Mouse (Mus musculus): ENCODE results near the gene Zfand4. TPM values are rescaled to one million over a fixed set of nuclear protein-coding genes. Genes with fewer than 3 reads are reported as not detected.

The Zfand4 gene
- polyA plus RNA-seq, 1 experiment from 2014 or later: 10.3 TPM

GRCm38 (mm10) chr6:116262824-116263223 is 1.2 kb upstream of the Zfand4 start:
- DNase-seq (ENCODE audit: low spot score) (no peak), ATAC-seq (no peak)

GRCm38 (mm10) chr6:116264836-116265235 is 814 bp downstream of the Zfand4 start:
- DNase-seq (ENCODE audit: low spot score) (no peak), ATAC-seq (no peak)
- WGBS: 75% methylated on average over 11 of the region's 11 CpGs
- Histone ChIP-seq H3K36me3 (ENCODE audit: control insufficient read depth, insufficient read depth, low read length) (peaks cover 23% of the 10 kb centered on the region), H3K9ac (ENCODE audit: low read length) (peak overlapping the region; percentile 75; the same call in 1 of the 2 replicates), H3K27me3 (replicated peaks; ENCODE audit: control insufficient read depth, insufficient read depth, low read length) (no peaks in the 10 kb centered on the region), H3K4me2 (ENCODE audit: low read length) (peak overlapping the region; percentile 67), H3K9me3 (replicated peaks; ENCODE audit: control insufficient read depth, low read length) (no peaks in the 10 kb centered on the region), H3K27ac (ENCODE audit: low read depth, low read length) (no peak overlapping the region), H3K4me1 (ENCODE audit: control insufficient read depth, insufficient read depth, low read length) (peaks cover 11% of the 10 kb centered on the region; the same call in 1 of the 2 replicates), H3K4me3 (ENCODE audit: low read depth, low read length) (peak overlapping the region; percentile 59)

More at GRCm38 (mm10) chr6:116262824-116263223, 1.2 kb upstream of the Zfand4 start:
- no peaks in the 10 kb centered on the region for H3K9me3 ChIP-seq (replicated peaks; ENCODE audit: control insufficient read depth, low read length)
- H3K4me2 ChIP-seq (ENCODE audit: low read length): no peak overlapping the region
- H3K4me1 ChIP-seq (ENCODE audit: control insufficient read depth, insufficient read depth, low read length): peaks cover 11% of the 10 kb centered on the region; the same call in 1 of the 2 replicates
- H3K27ac ChIP-seq (ENCODE audit: low read depth, low read length): no peak overlapping the region
- H3K36me3 ChIP-seq (ENCODE audit: control insufficient read depth, insufficient read depth, low read length): peaks cover 29% of the 10 kb centered on the region
- H3K4me3 ChIP-seq (ENCODE audit: low read depth, low read length): no peak overlapping the region
- no peak overlapping the region for H3K9ac ChIP-seq (ENCODE audit: low read length)
- WGBS: 97% methylated on average over 1 of the region's 1 CpGs
- H3K27me3 ChIP-seq (replicated peaks; ENCODE audit: control insufficient read depth, insufficient read depth, low read length): no peaks in the 10 kb centered on the region

DNA sequence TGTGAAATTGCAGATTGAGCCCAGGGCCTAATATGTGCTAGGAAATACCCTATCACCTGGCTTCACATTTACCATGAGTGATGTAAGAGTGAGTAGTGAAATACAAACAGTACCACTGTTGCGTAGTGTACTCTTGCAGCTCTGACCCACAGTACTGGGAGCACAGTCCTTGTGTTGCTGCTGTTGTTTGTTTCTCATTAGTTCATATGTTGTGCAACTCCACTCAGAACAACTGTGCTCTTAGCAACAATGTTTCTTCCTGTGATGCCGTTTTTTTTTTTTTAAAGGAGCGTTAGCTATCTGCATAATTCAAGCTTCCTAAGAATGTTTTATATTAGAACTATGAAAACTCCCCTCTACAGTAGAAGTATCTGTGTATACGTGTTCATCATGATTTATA is 1.6 kb downstream of the Zfand4 start:
- Histone ChIP-seq H3K27ac (ENCODE audit: low read depth, low read length) (no peak overlapping the region), H3K9ac (ENCODE audit: low read length) (no peak overlapping the region), H3K27me3 (replicated peaks; ENCODE audit: control insufficient read depth, insufficient read depth, low read length) (no peaks in the 10 kb centered on the region), H3K4me1 (ENCODE audit: control insufficient read depth, insufficient read depth, low read length) (peaks cover 11% of the 10 kb centered on the region; the same call in 1 of the 2 replicates), H3K9me3 (replicated peaks; ENCODE audit: control insufficient read depth, low read length) (no peaks in the 10 kb centered on the region), H3K4me3 (ENCODE audit: low read depth, low read length) (no peak overlapping the region), H3K4me2 (ENCODE audit: low read length) (peak overlapping the region; percentile 67), H3K36me3 (ENCODE audit: control insufficient read depth, insufficient read depth, low read length) (peaks cover 21% of the 10 kb centered on the region)
- 41% methylated on average over 4 of the region's 4 CpGs for WGBS
- DNase-seq (ENCODE audit: low spot score) (no peak), ATAC-seq (no peak)

- H3K4me2 ChIP-seq (ENCODE audit: low read length): peak overlapping the region; percentile 67
- H3K9me3 ChIP-seq (replicated peaks; ENCODE audit: control insufficient read depth, low read length): no peaks in the 10 kb centered on the region
- ATAC-seq (peak; percentile 59), DNase-seq (ENCODE audit: low spot score) (peak; percentile 84)
- no peak overlapping the region for H3K4me3 ChIP-seq (ENCODE audit: low read depth, low read length)
- H3K9ac ChIP-seq (ENCODE audit: low read length): peak overlapping the region; percentile 3; the same call in 1 of the 2 replicates
- H3K4me1 ChIP-seq (ENCODE audit: control insufficient read depth, insufficient read depth, low read length): peaks cover 11% of the 10 kb centered on the region; the same call in 1 of the 2 replicates
- H3K36me3 ChIP-seq (ENCODE audit: control insufficient read depth, insufficient read depth, low read length): peaks cover 13% of the 10 kb centered on the region
- no peaks in the 10 kb centered on the region for H3K27me3 ChIP-seq (replicated peaks; ENCODE audit: control insufficient read depth, insufficient read depth, low read length)
- H3K27ac ChIP-seq (ENCODE audit: low read depth, low read length): peak overlapping the region; percentile 15; the same call in 1 of the 2 replicates
- 14% methylated on average over 11 of the region's 11 CpGs for WGBS
Measured at GRCm38 (mm10) chr6:116266273-116267109, 2.5 kb downstream of the Zfand4 start.

- Histone ChIP-seq H3K4me2 (ENCODE audit: low read length) (no peak overlapping the region), H3K27me3 (replicated peaks; ENCODE audit: control insufficient read depth, insufficient read depth, low read length) (no peaks in the 10 kb centered on the region), H3K4me1 (ENCODE audit: control insufficient read depth, insufficient read depth, low read length) (peaks cover 11% of the 10 kb centered on the region; the same call in 1 of the 2 replicates), H3K9ac (ENCODE audit: low read length) (no peak overlapping the region), H3K27ac (ENCODE audit: low read depth, low read length) (no peak overlapping the region), H3K36me3 (ENCODE audit: control insufficient read depth, insufficient read depth, low read length) (peaks cover 8% of the 10 kb centered on the region), H3K9me3 (replicated peaks; ENCODE audit: control insufficient read depth, low read length) (no peaks in the 10 kb centered on the region), H3K4me3 (ENCODE audit: low read depth, low read length) (no peak overlapping the region)
- ATAC-seq: no peak
- WGBS: 93% methylated on average over 1 of the region's 1 CpGs
- no peak for DNase-seq (ENCODE audit: low spot score)
Measured at GRCm38 (mm10) chr6:116267110-116267423, 3.0 kb downstream of the Zfand4 start.

DNA sequence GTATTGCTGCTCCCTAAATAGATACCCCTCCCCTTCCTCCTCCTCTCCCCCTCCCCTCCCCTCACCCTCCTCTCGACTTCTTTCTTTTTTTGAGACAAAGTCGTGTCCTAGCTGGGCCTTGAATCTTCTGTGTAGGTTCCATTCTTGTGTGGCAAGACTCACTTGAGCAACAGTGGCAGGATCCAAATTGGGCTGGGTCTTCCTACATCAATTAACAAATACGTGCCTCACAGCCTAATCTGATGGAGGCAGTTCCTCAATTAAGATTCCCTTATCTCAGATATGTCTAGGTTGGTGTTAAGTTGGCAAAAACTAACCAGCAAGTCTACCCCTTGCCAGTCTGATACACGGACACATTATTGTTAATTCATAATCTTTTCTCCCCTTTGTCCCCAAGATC is 11.7 kb downstream of the Zfand4 start:
- no peak overlapping the region for H3K4me3 ChIP-seq (ENCODE audit: low read depth, low read length)
- H3K4me2 ChIP-seq (ENCODE audit: low read length): no peak overlapping the region
- peaks cover 3% of the 10 kb centered on the region; the same call in 1 of the 2 replicates for H3K36me3 ChIP-seq (ENCODE audit: control insufficient read depth, insufficient read depth, low read length)
- no peak overlapping the region for H3K9ac ChIP-seq (ENCODE audit: low read length)
- H3K27me3 ChIP-seq (replicated peaks; ENCODE audit: control insufficient read depth, insufficient read depth, low read length): no peaks in the 10 kb centered on the region
- H3K4me1 ChIP-seq (ENCODE audit: control insufficient read depth, insufficient read depth, low read length): no peaks in the 10 kb centered on the region
- DNase-seq (ENCODE audit: low spot score) (no peak), ATAC-seq (no peak)
- no peak overlapping the region for H3K27ac ChIP-seq (ENCODE audit: low read depth, low read length)
- no peaks in the 10 kb centered on the region for H3K9me3 ChIP-seq (replicated peaks; ENCODE audit: control insufficient read depth, low read length)
- 55% methylated on average over 4 of the region's 4 CpGs for WGBS

- no peak overlapping the region for H3K9ac ChIP-seq (ENCODE audit: low read length)
- H3K4me1 ChIP-seq (ENCODE audit: control insufficient read depth, insufficient read depth, low read length): no peaks in the 10 kb centered on the region
- ATAC-seq (no peak), DNase-seq (ENCODE audit: low spot score) (no peak)
- H3K27ac ChIP-seq (ENCODE audit: low read depth, low read length): no peak overlapping the region
- WGBS: 81% methylated on average over 5 of the region's 5 CpGs
- H3K4me3 ChIP-seq (ENCODE audit: low read depth, low read length): no peak overlapping the region
- H3K9me3 ChIP-seq (replicated peaks; ENCODE audit: control insufficient read depth, low read length): no peaks in the 10 kb centered on the region
- peaks cover 3% of the 10 kb centered on the region; the same call in 1 of the 2 replicates for H3K36me3 ChIP-seq (ENCODE audit: control insufficient read depth, insufficient read depth, low read length)
- H3K27me3 ChIP-seq (replicated peaks; ENCODE audit: control insufficient read depth, insufficient read depth, low read length): no peaks in the 10 kb centered on the region
- H3K4me2 ChIP-seq (ENCODE audit: low read length): no peak overlapping the region
Measured at GRCm38 (mm10) chr6:116278679-116279317, 14.8 kb downstream of the Zfand4 start.

GRCm38 (mm10) chr6:116281014-116281413 is 17.0 kb downstream of the Zfand4 start:
- no peaks in the 10 kb centered on the region for H3K27me3 ChIP-seq (replicated peaks; ENCODE audit: control insufficient read depth, insufficient read depth, low read length)
- no peak overlapping the region for H3K4me3 ChIP-seq (ENCODE audit: low read depth, low read length)
- H3K4me2 ChIP-seq (ENCODE audit: low read length): no peak overlapping the region
- no peak overlapping the region for H3K9ac ChIP-seq (ENCODE audit: low read length)
- 96% methylated on average over 13 of the region's 13 CpGs for WGBS
- no peak for DNase-seq (ENCODE audit: low spot score)
- peaks cover 3% of the 10 kb centered on the region; the same call in 1 of the 2 replicates for H3K36me3 ChIP-seq (ENCODE audit: control insufficient read depth, insufficient read depth, low read length)
- H3K9me3 ChIP-seq (replicated peaks; ENCODE audit: control insufficient read depth, low read length): no peaks in the 10 kb centered on the region
- no peak for ATAC-seq
- no peak overlapping the region for H3K27ac ChIP-seq (ENCODE audit: low read depth, low read length)
- no peaks in the 10 kb centered on the region for H3K4me1 ChIP-seq (ENCODE audit: control insufficient read depth, insufficient read depth, low read length)

GRCm38 (mm10) chr6:116282546-116282945 is 18.5 kb downstream of the Zfand4 start:
- ATAC-seq (no peak), DNase-seq (ENCODE audit: low spot score) (no peak)
- WGBS: 55% methylated on average over 4 of the region's 4 CpGs
- no peaks in the 10 kb centered on the region for H3K27me3 ChIP-seq (replicated peaks; ENCODE audit: control insufficient read depth, insufficient read depth, low read length)
- H3K9me3 ChIP-seq (replicated peaks; ENCODE audit: control insufficient read depth, low read length): no peaks in the 10 kb centered on the region
- no peaks in the 10 kb centered on the region for H3K4me1 ChIP-seq (ENCODE audit: control insufficient read depth, insufficient read depth, low read length)
- H3K9ac ChIP-seq (ENCODE audit: low read length): no peak overlapping the region
- no peak overlapping the region for H3K27ac ChIP-seq (ENCODE audit: low read depth, low read length)
- no peaks in the 10 kb centered on the region for H3K36me3 ChIP-seq (ENCODE audit: control insufficient read depth, insufficient read depth, low read length)
- no peak overlapping the region for H3K4me3 ChIP-seq (ENCODE audit: low read depth, low read length)
- no peak overlapping the region for H3K4me2 ChIP-seq (ENCODE audit: low read length)
